Mouse (Mus musculus) liver, postnatal 0 days (tissue): ENCODE data around the gene Sox12.

Experiments
- CTCF ChIP-seq: sonication (generic); IDR thresholded peaks from 2 replicates; pipeline ENCODE4 v1.5.1; 2016; ENCODE audit warnings: antibody characterized with exemption, low read depth
- EP300 ChIP-seq: IDR thresholded peaks from 2 replicates; pipeline ENCODE4 v1.6.1; 2016; ENCODE audit warnings: antibody characterized with exemption, low read depth, mild to moderate bottlenecking

- no peak for TF ChIP-seq CTCF
- TF ChIP-seq EP300, result no peak
Measured at GRCm38 (mm10) chr2:152393225-152394017, 4.4 kb downstream of the Sox12 start.
